Mouse (Mus musculus): ENCODE measurements at regions not wholly inside any gene's neighbourhood (a gene's known extent, or its start where the extent isn't known, plus 50 kb on each side); places are given as distances from the start of the nearest gene placed in this dataset.

DNA sequence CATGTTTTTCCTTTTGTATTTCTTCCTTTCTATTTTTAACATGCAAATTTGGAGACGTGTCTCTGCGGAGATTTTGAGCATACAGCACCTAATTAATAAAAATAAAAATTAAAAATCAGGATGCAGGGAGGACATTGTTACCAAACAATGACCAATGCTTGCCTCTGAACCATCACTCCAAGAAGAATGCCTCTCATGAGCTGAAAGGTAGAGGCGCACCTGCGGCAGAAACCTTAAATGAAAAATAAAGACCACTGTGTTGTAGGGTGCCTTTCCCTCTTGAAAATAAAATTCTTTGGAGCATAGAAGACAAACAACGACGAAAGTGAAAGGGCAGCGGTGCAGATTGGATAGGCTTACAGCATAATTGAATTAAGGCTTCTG, 204.8 kb upstream of the Isl1 start:
- Histone ChIP-seq H3K4me1 (ENCODE audit: control insufficient read depth, insufficient read depth) (no peaks in the 10 kb centered on the region), H3K9me3 (replicated peaks; ENCODE audit: control insufficient read depth, low read length) (no peaks in the 10 kb centered on the region), H3K27ac (ENCODE audit: low read depth) (no peak overlapping the region), H3K4me2 (ENCODE audit: low read depth, low read length) (peak overlapping the region; percentile 39), H3K4me3 (ENCODE audit: low read depth, low read length) (no peak overlapping the region), H3K27me3 (ENCODE audit: control insufficient read depth, insufficient read depth, low read length) (no peaks in the 10 kb centered on the region), H3K36me3 (replicated peaks; ENCODE audit: control insufficient read depth, insufficient read depth, low read length) (no peaks in the 10 kb centered on the region), H3K9ac (replicated peaks; ENCODE audit: low read depth, low read length) (no peak overlapping the region)
- 62% methylated on average over 7 of the region's 7 CpGs for WGBS
- ATAC-seq (ENCODE audit: insufficient read depth, low read depth) (no peak), DNase-seq (ENCODE audit: low spot score) (no peak)
- TF ChIP-seq EP300 (IDR thresholded peaks at IDR 0.05; ENCODE audit: low read depth) (no peak), CTCF (IDR thresholded peaks at IDR 0.05; ENCODE audit: low read depth) (no peak)

DNA sequence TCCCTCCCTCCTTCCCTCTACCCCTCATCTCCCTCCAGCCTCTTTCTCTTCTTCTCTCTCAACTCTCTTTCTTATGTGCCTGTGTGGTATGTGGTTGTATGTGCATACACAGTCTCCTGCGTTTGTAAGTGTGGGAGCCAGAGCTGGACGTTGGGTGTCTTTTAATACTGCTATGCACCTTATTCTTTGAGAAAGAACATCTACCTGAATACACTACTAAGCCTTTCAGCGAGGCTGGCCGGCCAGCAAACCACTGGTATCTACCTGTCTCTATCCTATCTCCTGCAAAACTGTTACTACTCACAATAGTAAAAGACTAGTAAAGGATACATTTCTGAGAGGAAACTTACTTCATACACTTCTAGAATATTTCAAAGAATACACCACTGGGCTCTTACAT, 202.9 kb upstream of the Isl1 start:
- no peak for ATAC-seq (ENCODE audit: insufficient read depth, low read depth)
- Histone ChIP-seq H3K9ac (replicated peaks; ENCODE audit: low read depth, low read length) (no peak overlapping the region), H3K4me3 (ENCODE audit: low read depth, low read length) (no peak overlapping the region), H3K9me3 (replicated peaks; ENCODE audit: control insufficient read depth, low read length) (no peaks in the 10 kb centered on the region), H3K27ac (ENCODE audit: low read depth) (no peak overlapping the region), H3K4me1 (ENCODE audit: control insufficient read depth, insufficient read depth) (no peaks in the 10 kb centered on the region), H3K27me3 (ENCODE audit: control insufficient read depth, insufficient read depth, low read length) (no peaks in the 10 kb centered on the region), H3K36me3 (replicated peaks; ENCODE audit: control insufficient read depth, insufficient read depth, low read length) (no peaks in the 10 kb centered on the region), H3K4me2 (ENCODE audit: low read depth, low read length) (no peak overlapping the region)
- TF ChIP-seq EP300 (IDR thresholded peaks at IDR 0.05; ENCODE audit: low read depth): no peak
- TF ChIP-seq CTCF (IDR thresholded peaks at IDR 0.05; ENCODE audit: low read depth): no peak
- no peak for DNase-seq (ENCODE audit: low spot score)
- 70% methylated on average over 4 of the region's 4 CpGs for WGBS

- H3K4me1 ChIP-seq (ENCODE audit: control insufficient read depth, insufficient read depth): no peaks in the 10 kb centered on the region
- no peaks in the 10 kb centered on the region for H3K9me3 ChIP-seq (replicated peaks; ENCODE audit: control insufficient read depth, low read length)
- ATAC-seq (ENCODE audit: insufficient read depth, low read depth) (no peak), DNase-seq (ENCODE audit: low spot score) (no peak)
- no peaks in the 10 kb centered on the region for H3K36me3 ChIP-seq (replicated peaks; ENCODE audit: control insufficient read depth, insufficient read depth, low read length)
- 85% methylated on average over 7 of the region's 7 CpGs for WGBS
- no peak overlapping the region for H3K9ac ChIP-seq (replicated peaks; ENCODE audit: low read depth, low read length)
- H3K27me3 ChIP-seq (ENCODE audit: control insufficient read depth, insufficient read depth, low read length): no peaks in the 10 kb centered on the region
- H3K4me2 ChIP-seq (ENCODE audit: low read depth, low read length): no peak overlapping the region
- no peak overlapping the region for H3K4me3 ChIP-seq (ENCODE audit: low read depth, low read length)
- TF ChIP-seq CTCF (IDR thresholded peaks at IDR 0.05; ENCODE audit: low read depth): no peak
- no peak for TF ChIP-seq EP300 (IDR thresholded peaks at IDR 0.05; ENCODE audit: low read depth)
- no peak overlapping the region for H3K27ac ChIP-seq (ENCODE audit: low read depth)
Observed at GRCm38 (mm10) chr13:116508213-116508811, 198.8 kb upstream of the Isl1 start.

GRCm38 (mm10) chr13:116497659-116498414, 188.3 kb upstream of the Isl1 start:
- Histone ChIP-seq H3K4me3 (ENCODE audit: low read depth, low read length) (no peak overlapping the region), H3K9me3 (replicated peaks; ENCODE audit: control insufficient read depth, low read length) (no peaks in the 10 kb centered on the region), H3K9ac (replicated peaks; ENCODE audit: low read depth, low read length) (no peak overlapping the region), H3K4me1 (ENCODE audit: control insufficient read depth, insufficient read depth) (no peaks in the 10 kb centered on the region), H3K4me2 (ENCODE audit: low read depth, low read length) (no peak overlapping the region), H3K27me3 (ENCODE audit: control insufficient read depth, insufficient read depth, low read length) (no peaks in the 10 kb centered on the region), H3K27ac (ENCODE audit: low read depth) (no peak overlapping the region), H3K36me3 (replicated peaks; ENCODE audit: control insufficient read depth, insufficient read depth, low read length) (no peaks in the 10 kb centered on the region)
- no peak for ATAC-seq (ENCODE audit: insufficient read depth, low read depth)
- no peak for DNase-seq (ENCODE audit: low spot score)
- TF ChIP-seq EP300 (IDR thresholded peaks at IDR 0.05; ENCODE audit: low read depth) (no peak), CTCF (IDR thresholded peaks at IDR 0.05; ENCODE audit: low read depth) (no peak)
- 77% methylated on average over 6 of the region's 6 CpGs for WGBS

DNA sequence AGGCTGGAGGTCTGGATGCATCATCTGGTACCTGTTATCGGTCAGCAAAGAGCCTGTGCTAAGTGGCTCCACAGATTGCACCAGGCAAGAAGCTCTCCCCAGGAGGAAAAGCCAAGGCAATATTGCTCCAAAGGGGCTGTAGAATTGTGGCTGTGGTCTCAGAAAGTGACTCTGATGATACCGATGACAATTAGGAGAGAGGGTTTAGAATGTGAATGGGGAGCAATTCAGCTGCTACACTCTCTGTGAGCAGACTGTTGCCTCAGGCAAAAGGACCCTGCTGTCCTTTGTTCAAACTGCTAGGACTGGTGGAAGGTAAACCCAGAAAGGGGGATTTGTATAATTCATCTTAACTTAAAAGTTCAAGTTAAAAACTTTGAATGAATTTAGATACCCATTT, 186.2 kb upstream of the Isl1 start:
- Histone ChIP-seq H3K9ac (replicated peaks; ENCODE audit: low read depth, low read length) (no peak overlapping the region), H3K36me3 (replicated peaks; ENCODE audit: control insufficient read depth, insufficient read depth, low read length) (no peaks in the 10 kb centered on the region), H3K9me3 (replicated peaks; ENCODE audit: control insufficient read depth, low read length) (no peaks in the 10 kb centered on the region), H3K4me1 (ENCODE audit: control insufficient read depth, insufficient read depth) (no peaks in the 10 kb centered on the region), H3K27me3 (ENCODE audit: control insufficient read depth, insufficient read depth, low read length) (no peaks in the 10 kb centered on the region), H3K4me3 (ENCODE audit: low read depth, low read length) (no peak overlapping the region), H3K4me2 (ENCODE audit: low read depth, low read length) (no peak overlapping the region), H3K27ac (ENCODE audit: low read depth) (no peak overlapping the region)
- DNase-seq (ENCODE audit: low spot score) (no peak), ATAC-seq (ENCODE audit: insufficient read depth, low read depth) (no peak)
- no peak for TF ChIP-seq CTCF (IDR thresholded peaks at IDR 0.05; ENCODE audit: low read depth)
- no peak for TF ChIP-seq EP300 (IDR thresholded peaks at IDR 0.05; ENCODE audit: low read depth)
- 24% methylated on average over 2 of the region's 2 CpGs for WGBS

DNA sequence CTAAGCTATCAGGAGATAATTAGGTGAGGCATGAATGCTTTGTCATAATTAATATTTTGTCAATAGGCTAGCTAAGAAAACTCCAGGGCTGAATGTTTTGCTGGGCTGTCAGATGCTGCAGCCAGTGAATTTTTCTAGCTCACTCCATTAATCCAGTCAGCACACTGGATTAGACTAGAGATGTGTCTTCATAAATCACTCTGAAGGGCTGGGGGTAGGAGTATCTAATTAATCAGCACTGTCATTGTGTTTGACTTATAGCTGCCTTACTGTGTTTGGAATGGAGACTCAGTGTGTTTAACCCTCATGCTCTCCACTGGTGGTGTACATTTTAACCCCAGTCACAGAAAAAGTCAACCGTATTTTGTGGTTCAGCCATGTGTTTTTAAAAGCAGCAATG, 179.9 kb upstream of the Isl1 start:
- no peak overlapping the region for H3K27ac ChIP-seq (ENCODE audit: low read depth)
- ATAC-seq (ENCODE audit: insufficient read depth, low read depth): no peak
- no peaks in the 10 kb centered on the region for H3K27me3 ChIP-seq (ENCODE audit: control insufficient read depth, insufficient read depth, low read length)
- H3K9ac ChIP-seq (replicated peaks; ENCODE audit: low read depth, low read length): no peak overlapping the region
- 49% methylated on average over 1 of the region's 1 CpGs for WGBS
- no peak overlapping the region for H3K4me2 ChIP-seq (ENCODE audit: low read depth, low read length)
- no peak for TF ChIP-seq CTCF (IDR thresholded peaks at IDR 0.05; ENCODE audit: low read depth)
- no peak for TF ChIP-seq EP300 (IDR thresholded peaks at IDR 0.05; ENCODE audit: low read depth)
- no peaks in the 10 kb centered on the region for H3K36me3 ChIP-seq (replicated peaks; ENCODE audit: control insufficient read depth, insufficient read depth, low read length)
- H3K4me3 ChIP-seq (ENCODE audit: low read depth, low read length): no peak overlapping the region
- no peak for DNase-seq (ENCODE audit: low spot score)
- H3K4me1 ChIP-seq (ENCODE audit: control insufficient read depth, insufficient read depth): no peaks in the 10 kb centered on the region
- no peaks in the 10 kb centered on the region for H3K9me3 ChIP-seq (replicated peaks; ENCODE audit: control insufficient read depth, low read length)

Data from heart, postnatal 0 days (tissue).